Mouse (Mus musculus): ENCODE data around the gene Zfand6. TPM values are rescaled to one million over a fixed set of nuclear protein-coding genes. Genes with fewer than 3 reads are reported as not detected.

The Zfand6 gene
- polyA plus RNA-seq, 1 experiment from 2014 or later = 192 TPM

GRCm38 (mm10) chr7:84591347-84591746, 98.4 kb downstream of the Zfand6 start:
- H3K4me1 ChIP-seq (replicated peaks) = no peaks in the 10 kb centered on the region
- 94% methylated on average over 3 of the region's 3 CpGs for whole genome bisulfite sequencing

GRCm38 (mm10) chr7:84590622-84591021, 99.1 kb downstream of the Zfand6 start:
- H3K9me3 ChIP-seq = no peaks in the 10 kb centered on the region
- no peak overlapping the region for H3K9ac ChIP-seq (replicated peaks)
- H3K27me3 ChIP-seq = no peaks in the 10 kb centered on the region
- no peak for ATAC-seq (ENCODE audit: insufficient number of reproducible peaks, insufficient read depth, low FRiP score, low TSS enrichment, low read depth)
- H3K36me3 ChIP-seq = no peaks in the 10 kb centered on the region
- 82% methylated on average over 2 of the region's 2 CpGs for WGBS
- no peak overlapping the region for H3K4me3 ChIP-seq (replicated peaks)
- H3K4me2 ChIP-seq = no peak overlapping the region
- H3K4me1 ChIP-seq (replicated peaks) = no peaks in the 10 kb centered on the region
- no peak overlapping the region for H3K27ac ChIP-seq

More at GRCm38 (mm10) chr7:84591347-84591746, 98.4 kb downstream of the Zfand6 start:
- H3K9me3 ChIP-seq = no peaks in the 10 kb centered on the region
- H3K27ac ChIP-seq = no peak overlapping the region
- no peak overlapping the region for H3K4me3 ChIP-seq (replicated peaks)
- H3K9ac ChIP-seq (replicated peaks) = no peak overlapping the region
- no peak overlapping the region for H3K4me2 ChIP-seq
- H3K36me3 ChIP-seq = no peaks in the 10 kb centered on the region
- ATAC-seq (ENCODE audit: insufficient number of reproducible peaks, insufficient read depth, low FRiP score, low TSS enrichment, low read depth) = no peak
- H3K27me3 ChIP-seq = no peaks in the 10 kb centered on the region

- WGBS = 87% methylated on average over 5 of the region's 5 CpGs
- no peak overlapping the region for H3K4me2 ChIP-seq
- no peaks in the 10 kb centered on the region for H3K9me3 ChIP-seq
- no peak overlapping the region for H3K4me3 ChIP-seq (replicated peaks)
- H3K27ac ChIP-seq = no peak overlapping the region
- no peaks in the 10 kb centered on the region for H3K36me3 ChIP-seq
- ATAC-seq (ENCODE audit: insufficient number of reproducible peaks, insufficient read depth, low FRiP score, low TSS enrichment, low read depth) = no peak
- H3K27me3 ChIP-seq = no peaks in the 10 kb centered on the region
- H3K9ac ChIP-seq (replicated peaks) = no peak overlapping the region
- H3K4me1 ChIP-seq (replicated peaks) = no peaks in the 10 kb centered on the region
Measured at GRCm38 (mm10) chr7:84587101-84587783, 102.5 kb downstream of the Zfand6 start.

- H3K9me3 ChIP-seq = no peaks in the 10 kb centered on the region
- H3K4me1 ChIP-seq (replicated peaks) = no peaks in the 10 kb centered on the region
- H3K36me3 ChIP-seq = no peaks in the 10 kb centered on the region
- no peak overlapping the region for H3K4me2 ChIP-seq
- H3K9ac ChIP-seq (replicated peaks) = no peak overlapping the region
- no peak for ATAC-seq (ENCODE audit: insufficient number of reproducible peaks, insufficient read depth, low FRiP score, low TSS enrichment, low read depth)
- 79% methylated on average over 3 of the region's 3 CpGs for WGBS
- no peak overlapping the region for H3K4me3 ChIP-seq (replicated peaks)
- no peak overlapping the region for H3K27ac ChIP-seq
- no peaks in the 10 kb centered on the region for H3K27me3 ChIP-seq
Measured at GRCm38 (mm10) chr7:84586360-84587100, 103.2 kb downstream of the Zfand6 start.

- Histone ChIP-seq H3K4me1 (replicated peaks) (no peaks in the 10 kb centered on the region), H3K9me3 (no peaks in the 10 kb centered on the region), H3K4me2 (no peak overlapping the region), H3K4me3 (replicated peaks) (no peak overlapping the region), H3K36me3 (no peaks in the 10 kb centered on the region), H3K27me3 (no peaks in the 10 kb centered on the region), H3K27ac (no peak overlapping the region), H3K9ac (replicated peaks) (no peak overlapping the region)
- no peak for ATAC-seq (ENCODE audit: insufficient number of reproducible peaks, insufficient read depth, low FRiP score, low TSS enrichment, low read depth)
- 85% methylated on average over 4 of the region's 4 CpGs for WGBS
Measured at GRCm38 (mm10) chr7:84585086-84585485, 104.7 kb downstream of the Zfand6 start.

- no peak for ATAC-seq (ENCODE audit: insufficient number of reproducible peaks, insufficient read depth, low FRiP score, low TSS enrichment, low read depth)
- Histone ChIP-seq H3K4me3 (replicated peaks) (no peak overlapping the region), H3K27me3 (no peaks in the 10 kb centered on the region), H3K4me1 (replicated peaks) (no peaks in the 10 kb centered on the region), H3K9me3 (no peaks in the 10 kb centered on the region), H3K9ac (replicated peaks) (no peak overlapping the region), H3K27ac (no peak overlapping the region), H3K4me2 (no peak overlapping the region), H3K36me3 (no peaks in the 10 kb centered on the region)
- WGBS = 85% methylated on average over 1 of the region's 1 CpGs
Measured at GRCm38 (mm10) chr7:84579769-84580168, 110.0 kb downstream of the Zfand6 start.

GRCm38 (mm10) chr7:84578841-84579240, 110.9 kb downstream of the Zfand6 start:
- no peak for ATAC-seq (ENCODE audit: insufficient number of reproducible peaks, insufficient read depth, low FRiP score, low TSS enrichment, low read depth)
- WGBS = no CpG with 5 or more reads among the region's 1 CpGs
- Histone ChIP-seq H3K27ac (no peak overlapping the region), H3K9ac (replicated peaks) (no peak overlapping the region), H3K36me3 (no peaks in the 10 kb centered on the region), H3K4me3 (replicated peaks) (no peak overlapping the region), H3K4me1 (replicated peaks) (no peaks in the 10 kb centered on the region), H3K9me3 (no peaks in the 10 kb centered on the region), H3K27me3 (no peaks in the 10 kb centered on the region), H3K4me2 (no peak overlapping the region)

- no peaks in the 10 kb centered on the region for H3K4me1 ChIP-seq (replicated peaks)
- H3K4me2 ChIP-seq = no peak overlapping the region
- no peak for ATAC-seq (ENCODE audit: insufficient number of reproducible peaks, insufficient read depth, low FRiP score, low TSS enrichment, low read depth)
- H3K9ac ChIP-seq (replicated peaks) = no peak overlapping the region
- H3K27me3 ChIP-seq = no peaks in the 10 kb centered on the region
- H3K36me3 ChIP-seq = no peaks in the 10 kb centered on the region
- 84% methylated on average over 2 of the region's 2 CpGs for WGBS
- H3K4me3 ChIP-seq (replicated peaks) = no peak overlapping the region
- no peak overlapping the region for H3K27ac ChIP-seq
- H3K9me3 ChIP-seq = no peaks in the 10 kb centered on the region
Measured at GRCm38 (mm10) chr7:84577034-84577433, 112.7 kb downstream of the Zfand6 start.

- Histone ChIP-seq H3K27me3 (no peaks in the 10 kb centered on the region), H3K9me3 (no peaks in the 10 kb centered on the region), H3K27ac (no peak overlapping the region), H3K4me2 (no peak overlapping the region), H3K4me3 (replicated peaks) (no peak overlapping the region), H3K9ac (replicated peaks) (no peak overlapping the region), H3K36me3 (no peaks in the 10 kb centered on the region), H3K4me1 (replicated peaks) (no peaks in the 10 kb centered on the region)
- ATAC-seq (ENCODE audit: insufficient number of reproducible peaks, insufficient read depth, low FRiP score, low TSS enrichment, low read depth) = no peak
- 78% methylated on average over 6 of the region's 6 CpGs for WGBS
Measured at GRCm38 (mm10) chr7:84566200-84566599, 123.6 kb downstream of the Zfand6 start.

- no peaks in the 10 kb centered on the region for H3K36me3 ChIP-seq
- WGBS = 78% methylated on average over 3 of the region's 3 CpGs
- H3K4me2 ChIP-seq = no peak overlapping the region
- H3K27me3 ChIP-seq = no peaks in the 10 kb centered on the region
- H3K9ac ChIP-seq (replicated peaks) = no peak overlapping the region
- no peak overlapping the region for H3K4me3 ChIP-seq (replicated peaks)
- no peak for ATAC-seq (ENCODE audit: insufficient number of reproducible peaks, insufficient read depth, low FRiP score, low TSS enrichment, low read depth)
- no peaks in the 10 kb centered on the region for H3K9me3 ChIP-seq
- H3K4me1 ChIP-seq (replicated peaks) = no peaks in the 10 kb centered on the region
- H3K27ac ChIP-seq = no peak overlapping the region
Measured at GRCm38 (mm10) chr7:84564236-84564635, 125.5 kb downstream of the Zfand6 start.
